Mouse (Mus musculus) liver, postnatal 0 days (tissue): ENCODE data around the gene Ptprb.

Experiments used
- CTCF ChIP-seq: sonication (generic); IDR thresholded peaks from 2 replicates; pipeline ENCODE4 v1.5.1; 2016; ENCODE audit warnings: antibody characterized with exemption, low read depth
- EP300 ChIP-seq: IDR thresholded peaks from 2 replicates; pipeline ENCODE4 v1.6.1; 2016; ENCODE audit warnings: antibody characterized with exemption, low read depth, mild to moderate bottlenecking

DNA sequence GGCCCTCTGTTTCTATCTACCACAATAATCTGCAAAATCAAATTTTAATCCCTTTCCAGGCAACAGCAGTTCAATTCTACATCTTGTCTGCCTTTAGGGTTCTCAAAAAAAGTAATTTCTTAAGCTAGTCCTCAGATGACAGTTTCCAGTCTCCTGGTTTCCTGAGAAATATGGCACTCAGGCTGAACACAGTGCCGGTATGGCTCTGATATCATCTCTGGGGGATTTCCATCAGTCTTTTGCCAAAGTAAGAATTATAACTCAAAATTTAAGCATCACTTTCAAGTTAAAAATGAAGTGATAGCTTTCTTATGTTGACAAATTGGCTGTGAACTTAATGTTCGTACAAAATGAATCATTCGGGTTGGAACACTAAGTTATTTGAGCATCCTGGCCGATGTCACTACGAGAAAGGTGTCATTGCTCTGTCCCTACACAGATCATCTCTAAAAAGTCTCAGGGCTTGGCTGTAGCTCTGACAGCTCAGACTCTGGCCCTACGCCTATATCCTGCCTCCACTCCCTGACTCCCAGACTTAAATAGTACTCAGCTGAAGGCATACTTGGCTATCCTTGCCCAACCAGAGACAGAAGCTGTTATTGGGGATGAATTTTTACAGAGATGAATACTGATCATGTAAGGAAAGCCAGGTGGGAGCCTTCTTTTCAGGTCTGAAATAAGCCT is 127.6 kb downstream of the Ptprb start:
- no peak for TF ChIP-seq CTCF
- TF ChIP-seq EP300 = no peak
